Mouse (Mus musculus): Measurements from ENCODE around the gene Rps6kb1. TPM values are rescaled to one million over a fixed set of nuclear protein-coding genes. Genes with fewer than 3 reads are reported as not detected.

Gene Rps6kb1
- polyA plus RNA-seq, 1 experiment from 2014 or later, result 56.8 TPM

DNA sequence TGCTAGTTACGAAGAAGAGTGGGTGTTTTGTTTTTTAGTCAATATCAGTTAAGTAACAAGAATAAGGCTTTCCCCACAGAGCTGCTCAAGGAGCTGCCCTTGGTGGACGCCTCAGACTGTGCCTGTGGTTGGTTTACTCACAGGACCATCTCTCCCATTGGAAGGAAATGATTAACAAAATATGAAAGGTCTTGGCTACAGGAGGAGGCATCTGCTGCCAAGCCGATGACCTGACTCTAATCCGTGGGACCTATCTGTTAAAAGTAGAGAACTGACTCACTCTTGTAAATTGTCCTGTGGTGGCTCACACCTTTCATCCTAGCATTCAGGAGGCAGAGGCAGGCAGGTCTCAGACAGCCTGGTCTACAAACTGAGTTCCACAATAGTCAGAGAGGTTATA, 17.1 kb downstream of the Rps6kb1 start:
- Histone ChIP-seq H3K27me3 (replicated peaks; ENCODE audit: control insufficient read depth, insufficient read depth, low read length) (no peaks in the 10 kb centered on the region), H3K36me3 (ENCODE audit: control insufficient read depth, insufficient read depth, low read length) (peaks cover 5% of the 10 kb centered on the region; the same call in 1 of the 2 replicates), H3K4me3 (ENCODE audit: low read length) (no peak overlapping the region), H3K9ac (ENCODE audit: low read depth, low read length) (no peak overlapping the region), H3K27ac (ENCODE audit: low read length) (no peak overlapping the region), H3K9me3 (ENCODE audit: control insufficient read depth, low read length) (no peaks in the 10 kb centered on the region), H3K4me1 (ENCODE audit: control insufficient read depth, insufficient read depth, low read length) (no peaks in the 10 kb centered on the region), H3K4me2 (ENCODE audit: low read depth, low read length) (no peak overlapping the region)
- 86% methylated on average over 4 of the region's 4 CpGs for WGBS
- no peak for ATAC-seq

DNA sequence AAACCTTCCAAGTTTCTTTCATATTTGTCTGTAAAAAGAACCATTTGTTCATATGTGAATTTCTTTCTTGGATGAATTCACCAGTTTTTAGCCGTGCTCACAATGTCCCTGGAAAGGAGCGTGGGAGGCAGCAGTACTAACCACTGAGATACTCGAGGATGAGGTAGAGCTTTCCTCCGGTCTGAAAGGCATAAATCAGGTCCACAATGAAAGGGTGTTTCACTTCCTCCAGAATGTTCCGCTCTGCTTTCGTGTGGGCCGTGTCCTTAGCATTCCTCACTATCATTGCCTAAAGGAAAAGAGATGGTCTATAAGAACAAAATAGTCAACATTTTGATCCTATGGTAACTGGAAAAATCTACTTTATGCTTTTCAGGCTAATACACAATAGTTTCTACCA, 24.9 kb downstream of the Rps6kb1 start:
- no peaks in the 10 kb centered on the region for H3K9me3 ChIP-seq (ENCODE audit: control insufficient read depth, low read length)
- H3K4me3 ChIP-seq (ENCODE audit: low read length), result no peak overlapping the region
- 87% methylated on average over 7 of the region's 7 CpGs for WGBS
- no peaks in the 10 kb centered on the region for H3K27me3 ChIP-seq (replicated peaks; ENCODE audit: control insufficient read depth, insufficient read depth, low read length)
- peaks cover 18% of the 10 kb centered on the region for H3K36me3 ChIP-seq (ENCODE audit: control insufficient read depth, insufficient read depth, low read length)
- no peak overlapping the region for H3K27ac ChIP-seq (ENCODE audit: low read length)
- H3K4me2 ChIP-seq (ENCODE audit: low read depth, low read length), result no peak overlapping the region
- no peaks in the 10 kb centered on the region for H3K4me1 ChIP-seq (ENCODE audit: control insufficient read depth, insufficient read depth, low read length)
- no peak overlapping the region for H3K9ac ChIP-seq (ENCODE audit: low read depth, low read length)
- no peak for ATAC-seq

DNA sequence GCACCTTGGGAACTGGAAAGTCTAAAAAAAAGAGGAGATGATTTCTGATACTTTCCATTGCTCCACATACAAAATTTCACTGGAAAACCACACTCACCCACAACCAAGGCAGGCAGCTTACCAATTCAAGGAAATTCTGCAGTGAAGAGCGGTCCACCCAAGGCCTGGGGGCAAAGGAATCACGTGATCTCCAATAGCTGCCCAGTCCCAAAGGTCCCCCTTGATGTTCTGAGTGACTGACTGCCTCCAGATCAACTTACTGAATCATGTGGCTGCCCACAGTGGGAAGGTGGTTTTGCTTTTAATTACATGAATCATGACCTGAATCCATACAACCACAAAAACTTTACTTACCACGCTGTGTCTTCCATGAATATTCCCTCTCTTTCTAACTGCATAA, 27.4 kb downstream of the Rps6kb1 start:
- Histone ChIP-seq H3K4me3 (ENCODE audit: low read length) (no peak overlapping the region), H3K27me3 (replicated peaks; ENCODE audit: control insufficient read depth, insufficient read depth, low read length) (no peaks in the 10 kb centered on the region), H3K27ac (ENCODE audit: low read length) (no peak overlapping the region), H3K4me2 (ENCODE audit: low read depth, low read length) (no peak overlapping the region), H3K9me3 (ENCODE audit: control insufficient read depth, low read length) (no peaks in the 10 kb centered on the region), H3K36me3 (ENCODE audit: control insufficient read depth, insufficient read depth, low read length) (peaks cover 15% of the 10 kb centered on the region), H3K9ac (ENCODE audit: low read depth, low read length) (no peak overlapping the region), H3K4me1 (ENCODE audit: control insufficient read depth, insufficient read depth, low read length) (no peaks in the 10 kb centered on the region)
- WGBS, result 93% methylated on average over 3 of the region's 3 CpGs
- no peak for ATAC-seq

DNA sequence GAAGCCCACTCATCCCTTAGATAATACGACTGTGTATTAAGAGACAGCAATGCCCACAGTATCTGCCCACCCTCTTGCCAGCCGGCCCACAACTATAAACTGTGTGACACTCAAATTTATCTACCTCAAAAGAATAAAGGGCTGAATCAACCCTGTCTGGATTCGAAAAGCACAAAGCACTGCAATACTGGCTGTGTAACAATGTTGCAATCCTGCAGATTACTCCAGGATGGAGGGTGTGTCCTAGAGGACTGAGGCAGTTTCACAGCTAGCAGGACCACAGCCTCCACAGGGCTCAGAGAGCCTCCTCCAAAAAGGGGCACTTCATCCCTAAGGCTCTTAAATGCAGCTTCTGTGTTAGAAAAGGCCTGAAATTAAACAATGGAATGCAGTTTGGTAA, 28.0 kb downstream of the Rps6kb1 start:
- no peak overlapping the region for H3K4me3 ChIP-seq (ENCODE audit: low read length)
- 81% methylated on average over 3 of the region's 3 CpGs for WGBS
- no peaks in the 10 kb centered on the region for H3K9me3 ChIP-seq (ENCODE audit: control insufficient read depth, low read length)
- H3K27me3 ChIP-seq (replicated peaks; ENCODE audit: control insufficient read depth, insufficient read depth, low read length), result no peaks in the 10 kb centered on the region
- no peak for ATAC-seq
- H3K4me1 ChIP-seq (ENCODE audit: control insufficient read depth, insufficient read depth, low read length), result no peaks in the 10 kb centered on the region
- H3K9ac ChIP-seq (ENCODE audit: low read depth, low read length), result no peak overlapping the region
- H3K4me2 ChIP-seq (ENCODE audit: low read depth, low read length), result no peak overlapping the region
- H3K36me3 ChIP-seq (ENCODE audit: control insufficient read depth, insufficient read depth, low read length), result peaks cover 14% of the 10 kb centered on the region
- H3K27ac ChIP-seq (ENCODE audit: low read length), result no peak overlapping the region

DNA sequence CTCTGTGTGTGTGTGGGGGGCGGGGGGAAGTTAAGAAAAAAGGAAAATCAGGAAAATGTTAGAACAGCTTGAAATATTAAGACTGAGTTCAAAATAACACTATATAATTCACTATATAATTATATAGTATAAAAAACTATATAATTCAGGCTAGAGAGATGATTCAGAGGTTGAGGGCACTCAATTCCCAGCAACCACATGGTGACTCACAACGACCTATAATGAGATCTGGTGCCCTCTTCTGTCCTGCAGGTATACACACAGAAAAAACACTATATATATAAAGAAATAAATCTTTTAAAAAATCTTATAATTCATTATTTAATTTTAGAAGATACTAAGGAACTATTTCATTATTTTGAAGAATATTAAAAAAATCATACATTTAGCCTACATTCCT, 36.6 kb downstream of the Rps6kb1 start:
- Histone ChIP-seq H3K27ac (ENCODE audit: low read length) (no peak overlapping the region), H3K36me3 (ENCODE audit: control insufficient read depth, insufficient read depth, low read length) (peaks cover 16% of the 10 kb centered on the region), H3K4me3 (ENCODE audit: low read length) (no peak overlapping the region), H3K9me3 (ENCODE audit: control insufficient read depth, low read length) (no peaks in the 10 kb centered on the region), H3K27me3 (replicated peaks; ENCODE audit: control insufficient read depth, insufficient read depth, low read length) (no peaks in the 10 kb centered on the region), H3K4me2 (ENCODE audit: low read depth, low read length) (no peak overlapping the region), H3K9ac (ENCODE audit: low read depth, low read length) (no peak overlapping the region), H3K4me1 (ENCODE audit: control insufficient read depth, insufficient read depth, low read length) (no peaks in the 10 kb centered on the region)
- ATAC-seq, result no peak
- WGBS, result 84% methylated on average over 2 of the region's 2 CpGs

DNA sequence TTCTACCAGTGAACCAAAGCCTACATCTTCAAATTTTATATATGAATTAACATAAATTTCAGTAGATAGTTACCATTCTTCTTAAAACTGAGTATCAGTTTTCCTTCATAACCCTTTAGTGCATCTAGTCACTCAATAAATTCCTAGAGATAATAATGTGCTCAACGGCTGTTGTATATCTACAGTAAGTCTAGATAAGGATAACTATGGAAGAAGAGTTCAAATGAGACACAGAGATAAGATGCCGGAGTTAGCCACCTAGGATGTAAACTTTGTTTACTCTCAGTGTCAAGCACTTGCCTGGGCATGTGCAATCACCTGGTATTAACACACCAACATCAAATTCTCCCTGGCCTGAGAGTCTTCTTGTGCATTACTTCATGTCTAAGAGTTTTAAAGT, 37.3 kb downstream of the Rps6kb1 start:
- H3K27ac ChIP-seq (ENCODE audit: low read length), result no peak overlapping the region
- ATAC-seq, result no peak
- H3K9me3 ChIP-seq (ENCODE audit: control insufficient read depth, low read length), result no peaks in the 10 kb centered on the region
- no peak overlapping the region for H3K4me2 ChIP-seq (ENCODE audit: low read depth, low read length)
- peaks cover 16% of the 10 kb centered on the region for H3K36me3 ChIP-seq (ENCODE audit: control insufficient read depth, insufficient read depth, low read length)
- H3K9ac ChIP-seq (ENCODE audit: low read depth, low read length), result no peak overlapping the region
- H3K27me3 ChIP-seq (replicated peaks; ENCODE audit: control insufficient read depth, insufficient read depth, low read length), result no peaks in the 10 kb centered on the region
- 64% methylated on average over 2 of the region's 2 CpGs for WGBS
- H3K4me1 ChIP-seq (ENCODE audit: control insufficient read depth, insufficient read depth, low read length), result no peaks in the 10 kb centered on the region
- H3K4me3 ChIP-seq (ENCODE audit: low read length), result no peak overlapping the region

DNA sequence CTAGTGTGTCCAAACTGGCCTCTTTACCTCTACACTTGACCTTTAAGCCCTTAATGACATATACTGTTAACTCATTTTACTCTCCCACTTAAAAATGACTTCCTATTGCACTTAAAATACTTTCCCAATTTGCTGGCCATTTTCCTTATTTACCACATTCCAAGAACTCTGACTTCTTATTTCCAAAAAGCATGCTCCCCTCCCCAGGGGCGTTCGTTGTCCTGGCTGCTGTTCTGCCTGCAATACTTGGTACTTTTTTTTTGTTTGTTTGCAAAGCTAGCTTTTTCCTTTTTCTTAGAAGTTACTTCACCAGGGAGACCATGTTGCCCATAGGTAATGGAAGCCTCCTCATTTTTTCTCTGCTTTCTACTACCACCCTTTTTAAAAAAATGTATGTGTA, 41.5 kb downstream of the Rps6kb1 start:
- Histone ChIP-seq H3K9ac (ENCODE audit: low read depth, low read length) (no peak overlapping the region), H3K27ac (ENCODE audit: low read length) (no peak overlapping the region), H3K4me2 (ENCODE audit: low read depth, low read length) (no peak overlapping the region), H3K4me1 (ENCODE audit: control insufficient read depth, insufficient read depth, low read length) (no peaks in the 10 kb centered on the region), H3K36me3 (ENCODE audit: control insufficient read depth, insufficient read depth, low read length) (peaks cover 11% of the 10 kb centered on the region), H3K4me3 (ENCODE audit: low read length) (no peak overlapping the region), H3K9me3 (ENCODE audit: control insufficient read depth, low read length) (no peaks in the 10 kb centered on the region), H3K27me3 (replicated peaks; ENCODE audit: control insufficient read depth, insufficient read depth, low read length) (no peaks in the 10 kb centered on the region)
- 92% methylated on average over 2 of the region's 2 CpGs for WGBS
- ATAC-seq, result no peak

DNA sequence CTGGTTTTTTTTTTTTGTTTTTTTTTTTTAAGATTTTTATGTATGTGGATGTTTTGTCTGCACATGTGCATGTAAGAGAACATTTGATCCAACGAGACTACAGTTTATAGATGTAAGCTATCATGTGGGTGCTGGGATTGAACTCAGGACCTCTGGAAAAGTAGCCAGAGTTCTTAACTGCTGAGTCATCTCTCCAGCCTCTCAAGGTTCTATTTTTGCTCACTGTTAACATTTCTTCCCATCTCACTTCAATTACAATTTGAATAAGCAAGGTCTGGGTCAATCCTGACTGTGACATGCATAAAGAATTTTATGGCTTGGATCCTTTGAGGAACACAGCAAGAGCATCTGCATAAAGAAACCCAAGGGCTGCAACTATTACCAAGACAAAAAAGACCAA, 43.8 kb downstream of the Rps6kb1 start:
- Histone ChIP-seq H3K4me1 (ENCODE audit: control insufficient read depth, insufficient read depth, low read length) (no peaks in the 10 kb centered on the region), H3K9me3 (ENCODE audit: control insufficient read depth, low read length) (no peaks in the 10 kb centered on the region), H3K9ac (ENCODE audit: low read depth, low read length) (no peak overlapping the region), H3K4me3 (ENCODE audit: low read length) (no peak overlapping the region), H3K27me3 (replicated peaks; ENCODE audit: control insufficient read depth, insufficient read depth, low read length) (no peaks in the 10 kb centered on the region), H3K27ac (ENCODE audit: low read length) (no peak overlapping the region), H3K36me3 (ENCODE audit: control insufficient read depth, insufficient read depth, low read length) (peaks cover 6% of the 10 kb centered on the region; the same call in 1 of the 2 replicates), H3K4me2 (ENCODE audit: low read depth, low read length) (no peak overlapping the region)
- 71% methylated on average over 1 of the region's 1 CpGs for WGBS
- ATAC-seq, result no peak

DNA sequence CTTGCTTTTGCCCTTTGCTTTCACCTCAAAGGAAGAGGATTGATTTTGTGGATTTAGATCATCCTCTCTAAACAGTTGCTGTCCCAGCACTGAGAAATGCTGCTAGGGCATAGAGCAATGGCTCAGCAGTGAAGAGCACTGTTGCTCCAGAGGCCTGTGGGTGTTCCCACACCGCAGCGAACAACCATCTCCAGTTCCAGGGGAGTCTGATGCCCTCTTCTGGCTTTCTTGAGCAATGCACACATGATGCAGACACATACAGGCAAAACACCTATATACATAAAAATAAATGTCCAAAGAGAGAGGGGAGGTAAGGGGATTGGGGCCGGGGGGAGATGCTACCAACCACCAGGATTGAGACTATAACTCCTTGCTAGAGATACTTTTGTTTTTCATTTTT, 46.7 kb downstream of the Rps6kb1 start:
- H3K9ac ChIP-seq (ENCODE audit: low read depth, low read length), result no peak overlapping the region
- H3K4me3 ChIP-seq (ENCODE audit: low read length), result no peak overlapping the region
- H3K4me1 ChIP-seq (ENCODE audit: control insufficient read depth, insufficient read depth, low read length), result no peaks in the 10 kb centered on the region
- no peaks in the 10 kb centered on the region for H3K9me3 ChIP-seq (ENCODE audit: control insufficient read depth, low read length)
- no peak overlapping the region for H3K4me2 ChIP-seq (ENCODE audit: low read depth, low read length)
- WGBS, result 81% methylated on average over 3 of the region's 3 CpGs
- H3K27ac ChIP-seq (ENCODE audit: low read length), result no peak overlapping the region
- no peak for ATAC-seq
- H3K36me3 ChIP-seq (ENCODE audit: control insufficient read depth, insufficient read depth, low read length), result peaks cover 3% of the 10 kb centered on the region; the same call in 1 of the 2 replicates
- no peaks in the 10 kb centered on the region for H3K27me3 ChIP-seq (replicated peaks; ENCODE audit: control insufficient read depth, insufficient read depth, low read length)

DNA sequence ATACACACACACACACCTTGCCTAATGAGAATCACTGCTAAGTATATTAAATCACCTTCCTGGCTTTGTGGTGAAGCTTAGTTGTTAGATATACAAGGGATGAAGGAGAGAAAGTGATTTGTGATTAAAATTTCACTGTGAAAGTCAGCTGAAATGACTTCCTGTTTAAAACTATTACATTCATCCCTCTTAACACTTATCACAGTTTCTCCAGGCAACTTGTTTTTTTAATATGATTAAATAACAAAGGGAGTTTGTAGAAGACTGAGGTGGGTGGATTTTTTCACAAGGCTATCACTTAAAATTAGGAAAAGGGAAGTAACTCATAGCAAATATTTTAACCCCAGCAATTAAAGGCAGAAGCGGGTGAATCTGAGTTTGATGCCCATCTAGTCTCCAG, 47.2 kb downstream of the Rps6kb1 start:
- H3K4me2 ChIP-seq (ENCODE audit: low read depth, low read length), result no peak overlapping the region
- no peak overlapping the region for H3K27ac ChIP-seq (ENCODE audit: low read length)
- ATAC-seq, result no peak
- H3K36me3 ChIP-seq (ENCODE audit: control insufficient read depth, insufficient read depth, low read length), result peaks cover 3% of the 10 kb centered on the region; the same call in 1 of the 2 replicates
- 93% methylated on average over 1 of the region's 1 CpGs for WGBS
- no peaks in the 10 kb centered on the region for H3K4me1 ChIP-seq (ENCODE audit: control insufficient read depth, insufficient read depth, low read length)
- no peak overlapping the region for H3K9ac ChIP-seq (ENCODE audit: low read depth, low read length)
- no peaks in the 10 kb centered on the region for H3K9me3 ChIP-seq (ENCODE audit: control insufficient read depth, low read length)
- no peak overlapping the region for H3K4me3 ChIP-seq (ENCODE audit: low read length)
- no peaks in the 10 kb centered on the region for H3K27me3 ChIP-seq (replicated peaks; ENCODE audit: control insufficient read depth, insufficient read depth, low read length)

All from intestine, embryonic 16.5 days (tissue).